Mouse (Mus musculus) cerebellum, adult 2 months (tissue): ENCODE data around the gene Slc25a30.

ENCODE experiments used
- CTCF ChIP-seq: fragments of 200-500 bp; IDR thresholded peaks from 2 replicates; pipeline ENCODE4 v1.5.1; 2011; ENCODE audit warnings: low read depth, mild to moderate bottlenecking, control low read depth, low read length, moderate library complexity, borderline replicate concordance; ENCODE audit not compliant: insufficient read depth
- POLR2A ChIP-seq: fragments of 200-500 bp; IDR thresholded peaks from 2 replicates; pipeline ENCODE4 v1.6.1; 2011; ENCODE audit warnings: low read length, control low read depth, borderline replicate concordance; ENCODE audit not compliant: insufficient read depth

DNA sequence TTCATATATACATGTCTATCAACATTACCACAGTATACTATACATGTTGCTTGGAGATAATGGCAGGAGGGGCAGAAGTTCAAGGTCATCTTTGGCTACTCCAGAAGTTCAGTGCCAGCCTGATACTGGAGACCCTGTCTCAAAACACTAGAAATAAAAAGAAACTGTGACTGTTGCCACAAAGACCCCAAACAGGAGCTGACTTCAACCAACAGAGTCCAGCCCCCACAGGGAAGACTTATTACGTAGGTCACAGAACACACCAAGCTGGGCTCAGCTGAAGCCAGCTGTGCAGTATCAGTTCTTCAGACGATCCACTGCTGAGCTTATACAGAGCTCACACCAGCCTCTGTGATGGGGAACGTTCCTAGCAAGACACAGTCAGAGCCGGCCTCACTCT, 70.4 kb downstream of the Slc25a30 start:
- TF ChIP-seq CTCF (no peak), POLR2A (no peak)
